Mouse (Mus musculus) kidney, embryonic 15.5 days (tissue): ENCODE results near the gene Casz1. TPM values are rescaled to one million over a fixed set of nuclear protein-coding genes. Genes with fewer than 3 reads are reported as not detected.
A peak's percentile ranks its signal among the peaks of the same experiment; 100 is the strongest.

Experiments used
- ATAC-seq: fragments of 200-750 bp; cut with Nextera tagmentation; replicated peaks from 2 replicates; pipeline ENCODE4 v1.8.0; 2017; ENCODE audit warnings: moderate TSS enrichment; ENCODE audit not compliant: low FRiP score
- H3K27ac ChIP-seq: fragments of 300-500 bp; sonication (generic); 2 replicates; pipeline ENCODE4 v1.5.1; 2015; ENCODE audit warnings: mild to moderate bottlenecking, inconsistent platforms
- H3K27me3 ChIP-seq: fragments of 300-500 bp; sonication (generic); 2 replicates; pipeline ENCODE4 v1.6.1; 2015; ENCODE audit warnings: inconsistent platforms
- H3K36me3 ChIP-seq: fragments of 300-500 bp; sonication (generic); 2 replicates; pipeline ENCODE4 v1.6.1; 2015; ENCODE audit warnings: inconsistent platforms
- H3K4me1 ChIP-seq: fragments of 300-500 bp; sonication (generic); 2 replicates; pipeline ENCODE4 v1.6.1; 2015; ENCODE audit warnings: inconsistent platforms
- H3K4me2 ChIP-seq: fragments of 300-500 bp; sonication (generic); 2 replicates; pipeline ENCODE4 v1.6.1; 2015; ENCODE audit warnings: moderate library complexity, mild to moderate bottlenecking, inconsistent platforms
- H3K4me3 ChIP-seq: fragments of 300-500 bp; sonication (generic); replicated peaks from 2 replicates; pipeline ENCODE4 v1.5.1; 2015; ENCODE audit warnings: mild to moderate bottlenecking, inconsistent platforms
- H3K9ac ChIP-seq: fragments of 300-500 bp; sonication (generic); 2 replicates; pipeline ENCODE4 v1.6.1; 2015; ENCODE audit warnings: mild to moderate bottlenecking, inconsistent platforms
- H3K9me3 ChIP-seq: fragments of 300-500 bp; sonication (generic); replicated peaks from 2 replicates; pipeline ENCODE4 v1.6.1; 2016; ENCODE audit warnings: inconsistent platforms
- WGBS: fragments of 180-500 bp; shearing (Covaris S2); methylation state at CpG from one replicate; pipeline ENCODE4 v1.1.7; 2015; ENCODE audit warnings: mixed read lengths; 5-methylcytosine and 5-hydroxymethylcytosine counted together
- polyA plus RNA-seq: library from polyadenylated mRNA; unstranded; fragments of >200 nt; fragmentation: Nextera tagmentation; extraction: Ambion mirVana; gene quantifications from 2 replicates; pipeline ENCODE4 v1.2.1, GENCODE M21; 2015

Casz1 gene
- polyA plus RNA-seq, 1 experiment from 2014 or later = 7.3 TPM

- WGBS = 48% methylated on average over 10 of the region's 10 CpGs
- no peak for ATAC-seq
- H3K27ac ChIP-seq = no peak overlapping the region
- H3K9me3 ChIP-seq = no peaks in the 10 kb centered on the region
- H3K4me1 ChIP-seq = peaks cover 35% of the 10 kb centered on the region
- H3K4me2 ChIP-seq = no peak overlapping the region
- H3K4me3 ChIP-seq = no peak overlapping the region
- no peak overlapping the region for H3K9ac ChIP-seq
- no peaks in the 10 kb centered on the region for H3K36me3 ChIP-seq
- peaks cover 61% of the 10 kb centered on the region for H3K27me3 ChIP-seq
Observed at GRCm38 (mm10) chr4:148885401-148885800, 81.2 kb downstream of the Casz1 start.

DNA sequence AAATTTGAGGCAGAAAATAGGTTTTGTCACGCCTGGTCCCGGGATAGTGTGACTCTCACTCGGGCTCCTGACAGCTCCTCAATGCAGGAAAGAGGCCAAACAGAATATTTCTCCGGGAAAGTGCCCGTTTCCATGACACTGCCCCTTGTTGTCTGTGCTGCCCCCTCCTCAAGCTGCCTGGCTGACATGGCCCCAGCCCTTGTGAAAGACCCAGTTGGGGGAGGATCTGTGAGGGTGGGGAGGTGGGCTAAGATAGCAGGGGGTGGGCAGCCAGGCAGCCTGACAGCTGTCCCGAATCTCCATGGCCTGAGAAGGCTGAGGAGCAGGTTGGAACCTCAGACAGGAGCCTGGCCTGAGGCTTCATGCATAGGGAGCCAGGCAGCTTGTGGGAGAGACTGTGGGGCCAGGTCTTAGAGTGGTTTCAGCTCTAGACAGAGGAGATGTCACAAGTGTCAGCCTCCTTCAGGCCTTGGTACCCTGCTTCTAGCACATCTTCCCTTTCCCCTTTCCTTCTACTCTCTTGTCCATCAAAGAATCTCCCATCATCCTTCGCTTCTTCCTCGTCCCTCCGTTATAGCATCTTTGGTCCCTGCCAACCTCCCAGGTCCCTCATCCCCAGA is 81.8 kb downstream of the Casz1 start:
- Histone ChIP-seq H3K9me3 (no peaks in the 10 kb centered on the region), H3K4me3 (no peak overlapping the region), H3K27me3 (peaks cover 62% of the 10 kb centered on the region), H3K36me3 (no peaks in the 10 kb centered on the region), H3K27ac (no peak overlapping the region), H3K9ac (no peak overlapping the region), H3K4me2 (no peak overlapping the region), H3K4me1 (peaks cover 35% of the 10 kb centered on the region)
- WGBS = 53% methylated on average over 9 of the region's 9 CpGs
- ATAC-seq = no peak

DNA sequence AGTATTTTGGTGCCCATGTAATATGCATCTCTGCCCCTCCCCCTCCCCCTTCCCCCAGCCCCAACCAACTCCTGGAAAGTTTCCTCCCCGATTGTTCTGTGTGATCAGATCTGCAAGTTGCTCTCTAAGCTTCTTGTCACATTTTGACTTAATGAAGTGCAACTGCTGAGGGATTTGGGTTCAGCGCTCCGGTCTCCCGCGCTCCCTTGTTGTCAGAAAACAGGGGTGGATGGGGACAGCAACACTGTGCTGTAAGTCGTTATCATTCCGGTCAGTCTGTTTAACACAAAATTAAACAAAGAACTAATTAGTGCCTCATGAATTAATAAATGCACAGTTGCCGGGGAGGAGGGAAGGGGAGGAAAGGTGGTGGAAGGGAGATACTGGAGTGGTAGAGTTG is 84.0 kb downstream of the Casz1 start:
- 63% methylated on average over 8 of the region's 8 CpGs for WGBS
- Histone ChIP-seq H3K27me3 (peaks cover 72% of the 10 kb centered on the region), H3K4me1 (peaks cover 33% of the 10 kb centered on the region), H3K36me3 (no peaks in the 10 kb centered on the region), H3K27ac (no peak overlapping the region), H3K4me2 (no peak overlapping the region), H3K9ac (no peak overlapping the region), H3K9me3 (no peaks in the 10 kb centered on the region), H3K4me3 (no peak overlapping the region)
- no peak for ATAC-seq

DNA sequence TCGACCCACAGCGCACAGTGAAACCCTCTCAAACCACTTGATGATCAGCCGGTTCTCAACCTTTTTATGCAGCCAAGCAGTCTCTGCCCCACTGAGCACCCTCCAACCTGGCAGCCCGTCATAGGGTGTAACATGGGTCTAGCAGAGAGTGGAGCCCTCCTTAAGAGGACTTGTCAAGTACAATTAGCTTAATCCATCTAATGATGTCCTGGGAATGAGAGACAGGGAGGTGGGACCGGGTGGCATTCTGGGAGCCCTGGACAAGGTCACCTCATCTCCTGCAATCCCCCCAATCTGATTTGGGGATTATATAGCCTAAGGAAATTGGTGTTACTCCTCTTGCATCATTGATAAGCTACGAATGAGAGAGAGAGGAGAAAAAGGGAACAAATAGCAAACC is 84.8 kb downstream of the Casz1 start:
- Histone ChIP-seq H3K9me3 (no peaks in the 10 kb centered on the region), H3K4me2 (no peak overlapping the region), H3K4me1 (peaks cover 38% of the 10 kb centered on the region), H3K4me3 (no peak overlapping the region), H3K27me3 (peaks cover 72% of the 10 kb centered on the region), H3K9ac (no peak overlapping the region), H3K27ac (no peak overlapping the region), H3K36me3 (no peaks in the 10 kb centered on the region)
- 76% methylated on average over 6 of the region's 6 CpGs for WGBS
- no peak for ATAC-seq

GRCm38 (mm10) chr4:148890442-148890841 is 86.2 kb downstream of the Casz1 start:
- H3K4me2 ChIP-seq = peak overlapping the region; percentile 66
- no peaks in the 10 kb centered on the region for H3K36me3 ChIP-seq
- no peaks in the 10 kb centered on the region for H3K9me3 ChIP-seq
- peaks cover 50% of the 10 kb centered on the region for H3K4me1 ChIP-seq
- H3K27ac ChIP-seq = no peak overlapping the region
- H3K9ac ChIP-seq = no peak overlapping the region
- WGBS = 60% methylated on average over 8 of the region's 8 CpGs
- H3K27me3 ChIP-seq = peaks cover 74% of the 10 kb centered on the region
- H3K4me3 ChIP-seq = peak overlapping the region; percentile 37
- no peak for ATAC-seq

DNA sequence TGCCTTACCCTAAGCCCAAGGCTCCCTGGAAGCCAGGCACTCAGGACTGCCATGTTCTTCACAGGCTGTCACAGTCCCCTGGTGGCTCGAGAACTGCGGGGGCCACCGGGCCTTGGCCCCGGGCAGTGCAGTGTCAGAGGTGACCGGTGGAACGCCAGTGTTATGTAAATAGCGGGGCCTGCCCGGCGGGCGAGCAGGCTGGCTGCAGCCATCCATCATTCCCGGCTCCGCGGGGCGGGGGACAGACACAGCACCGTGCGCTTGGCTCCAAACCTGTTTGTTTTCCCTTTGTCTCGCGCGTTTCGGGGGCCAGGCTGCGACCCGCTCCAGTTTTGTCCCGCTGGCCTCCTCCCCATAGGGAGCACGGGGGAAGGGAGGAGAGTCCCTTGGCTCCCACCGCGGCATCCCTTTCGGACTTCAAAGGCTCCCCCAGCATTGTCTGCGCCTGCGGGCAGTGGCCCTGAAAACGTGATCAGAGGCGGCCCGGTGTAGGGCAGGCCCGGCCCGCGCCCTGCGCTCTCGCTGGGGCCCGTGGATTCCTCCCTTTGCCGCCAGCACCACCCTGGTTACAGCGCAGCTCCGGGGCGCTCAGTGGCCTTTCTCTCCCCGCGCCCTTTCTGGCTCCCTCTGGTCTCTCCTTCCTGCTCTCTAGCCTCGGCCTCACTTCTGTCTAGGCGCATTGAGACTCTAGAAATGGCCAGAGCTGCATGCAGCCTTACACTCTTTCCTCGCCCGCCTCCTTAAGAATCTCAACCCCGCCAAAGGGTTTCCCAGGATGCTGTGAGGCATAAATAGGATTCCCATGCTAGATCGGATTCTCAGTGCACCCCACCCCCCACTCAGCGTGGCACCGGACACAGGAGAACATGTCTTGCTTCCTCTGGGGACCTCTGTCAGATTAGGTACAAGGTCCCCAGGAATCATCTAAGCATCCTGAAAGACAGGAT is 86.9 kb downstream of the Casz1 start:
- peak; percentile 61 for ATAC-seq
- H3K4me1 ChIP-seq = peaks cover 50% of the 10 kb centered on the region
- H3K4me3 ChIP-seq = peak overlapping the region; percentile 37
- H3K9ac ChIP-seq = peak overlapping the region; percentile 30; the same call in 1 of the 2 replicates
- 0 out of 2 replicates have a peak overlapping the region, but pooled peaks have one; percentile 6 for H3K27ac ChIP-seq
- no peaks in the 10 kb centered on the region for H3K36me3 ChIP-seq
- no peaks in the 10 kb centered on the region for H3K9me3 ChIP-seq
- H3K27me3 ChIP-seq = peaks cover 71% of the 10 kb centered on the region
- WGBS = 5% methylated on average over 51 of the region's 52 CpGs
- H3K4me2 ChIP-seq = peak overlapping the region; percentile 66

DNA sequence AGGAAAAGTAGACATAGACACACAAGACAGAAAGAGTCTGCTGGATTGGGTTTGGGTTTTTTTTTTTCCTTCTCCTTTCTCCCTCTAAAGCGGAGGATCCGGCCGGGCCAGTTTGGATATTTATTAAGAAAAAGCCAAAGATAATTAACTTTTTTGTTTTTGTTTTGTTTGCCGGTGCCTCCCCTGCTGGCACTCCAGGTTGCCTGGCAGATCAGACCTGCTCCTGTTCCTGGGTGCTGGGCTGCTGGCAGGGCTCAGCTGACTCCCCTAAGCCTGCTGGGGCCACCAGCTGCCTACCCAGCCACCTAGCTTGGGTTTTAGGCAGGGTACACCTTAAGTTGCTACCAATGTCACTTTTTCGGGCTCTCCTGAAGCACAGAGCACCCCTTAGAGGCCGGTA is 91.9 kb downstream of the Casz1 start:
- H3K4me2 ChIP-seq = no peak overlapping the region
- no peak for ATAC-seq
- no peak overlapping the region for H3K27ac ChIP-seq
- no peaks in the 10 kb centered on the region for H3K9me3 ChIP-seq
- no peak overlapping the region for H3K4me3 ChIP-seq
- 62% methylated on average over 6 of the region's 6 CpGs for WGBS
- no peak overlapping the region for H3K9ac ChIP-seq
- H3K27me3 ChIP-seq = peaks cover 58% of the 10 kb centered on the region
- no peaks in the 10 kb centered on the region for H3K36me3 ChIP-seq
- peaks cover 53% of the 10 kb centered on the region for H3K4me1 ChIP-seq

DNA sequence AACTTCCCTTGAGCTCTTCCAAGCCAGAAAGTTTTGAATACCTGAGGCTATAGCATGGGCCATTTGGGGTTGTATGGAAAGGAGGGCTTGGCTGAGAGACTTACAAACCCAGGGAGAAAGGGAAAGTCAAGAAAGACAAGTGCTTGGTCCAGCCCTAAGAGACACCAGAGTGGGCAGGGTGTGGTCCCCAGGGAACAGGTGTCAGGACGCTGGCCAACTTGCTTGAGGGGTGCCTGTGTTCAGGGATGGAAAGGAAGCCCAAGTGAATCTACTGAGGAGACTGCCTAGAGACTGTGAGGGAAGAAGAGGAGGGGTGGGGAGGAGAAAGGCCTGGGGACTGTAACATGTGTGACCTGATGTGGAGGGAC is 95.7 kb downstream of the Casz1 start:
- H3K9me3 ChIP-seq = no peaks in the 10 kb centered on the region
- peak overlapping the region; percentile 97 for H3K4me2 ChIP-seq
- H3K9ac ChIP-seq = peak overlapping the region; percentile 73
- WGBS = 31% methylated on average over 1 of the region's 1 CpGs
- H3K4me1 ChIP-seq = peaks cover 60% of the 10 kb centered on the region
- peaks cover 49% of the 10 kb centered on the region for H3K27me3 ChIP-seq
- ATAC-seq = no peak; the same call in 1 of the 2 replicates
- peak overlapping the region; percentile 76 for H3K4me3 ChIP-seq
- H3K27ac ChIP-seq = peak overlapping the region; percentile 76
- no peaks in the 10 kb centered on the region for H3K36me3 ChIP-seq

- Histone ChIP-seq H3K9ac (peak overlapping the region; percentile 73), H3K4me2 (peak overlapping the region; percentile 97), H3K9me3 (no peaks in the 10 kb centered on the region), H3K27me3 (peaks cover 52% of the 10 kb centered on the region), H3K36me3 (no peaks in the 10 kb centered on the region), H3K27ac (peak overlapping the region; percentile 76), H3K4me3 (peak overlapping the region; percentile 76), H3K4me1 (peaks cover 57% of the 10 kb centered on the region)
- ATAC-seq = peak; percentile 93
- WGBS = under 1% methylated on average over 90 of the region's 123 CpGs
Observed at GRCm38 (mm10) chr4:148900295-148901211, 96.3 kb downstream of the Casz1 start.

- peaks cover 52% of the 10 kb centered on the region for H3K27me3 ChIP-seq
- no peaks in the 10 kb centered on the region for H3K9me3 ChIP-seq
- no peaks in the 10 kb centered on the region for H3K36me3 ChIP-seq
- ATAC-seq = peak; percentile 12; the same call in 1 of the 2 replicates
- H3K4me1 ChIP-seq = peaks cover 57% of the 10 kb centered on the region
- peak overlapping the region; percentile 60; the same call in 1 of the 2 replicates for H3K27ac ChIP-seq
- peak overlapping the region; percentile 97 for H3K4me2 ChIP-seq
- H3K4me3 ChIP-seq = peak overlapping the region; percentile 76
- WGBS = 1% methylated on average over 59 of the region's 64 CpGs
- peak overlapping the region; percentile 73 for H3K9ac ChIP-seq
Observed at GRCm38 (mm10) chr4:148901275-148902052, 97.2 kb downstream of the Casz1 start.
